Mouse (Mus musculus) embryonic facial prominence, embryonic 10.5 days (tissue): Measurements from ENCODE around the gene Sept12. TPM values are rescaled to one million over a fixed set of nuclear protein-coding genes. Genes with fewer than 3 reads are reported as not detected.

ENCODE experiments used
- DNase-seq: peaks from one replicate; pipeline ENCODE4 v3.0.0-alpha.2; 2017; ENCODE audit warnings: low spot score
- H3K27ac ChIP-seq: fragments of 300-500 bp; sonication (generic); replicated peaks from 2 replicates; pipeline ENCODE4 v1.5.1; 2016; ENCODE audit warnings: mild to moderate bottlenecking
- H3K27me3 ChIP-seq: fragments of 300-500 bp; sonication (generic); replicated peaks from 2 replicates; pipeline ENCODE4 v1.6.1; 2016; ENCODE audit warnings: low read depth, mild to moderate bottlenecking; ENCODE audit not compliant: poor library complexity, severe bottlenecking
- H3K36me3 ChIP-seq: fragments of 300-500 bp; sonication (generic); replicated peaks from 2 replicates; pipeline ENCODE4 v1.6.1; 2016; ENCODE audit warnings: mild to moderate bottlenecking, moderate library complexity
- H3K4me1 ChIP-seq: fragments of 300-500 bp; sonication (generic); 2 replicates; pipeline ENCODE4 v1.6.1; 2016
- H3K4me3 ChIP-seq: fragments of 300-500 bp; sonication (generic); 2 replicates; pipeline ENCODE4 v1.5.1; 2016; ENCODE audit warnings: mild to moderate bottlenecking, moderate library complexity
- H3K9me3 ChIP-seq: fragments of 300-500 bp; sonication (generic); 2 replicates; pipeline ENCODE4 v1.6.1; 2016; ENCODE audit warnings: mild to moderate bottlenecking
- WGBS: fragments of 180-500 bp; shearing (Covaris S2); methylation state at CpG from one replicate; pipeline ENCODE4 v1.1.7; 2016; 5-methylcytosine and 5-hydroxymethylcytosine counted together
- polyA plus RNA-seq: library from polyadenylated mRNA; unstranded; fragments of >200 nt; fragmentation: Nextera tagmentation; extraction: Ambion mirVana; gene quantifications from 2 replicates; pipeline ENCODE4 v1.2.1, GENCODE M21; 2016

Gene Sept12
- polyA plus RNA-seq, 1 experiment from 2014 or later = not detected

DNA sequence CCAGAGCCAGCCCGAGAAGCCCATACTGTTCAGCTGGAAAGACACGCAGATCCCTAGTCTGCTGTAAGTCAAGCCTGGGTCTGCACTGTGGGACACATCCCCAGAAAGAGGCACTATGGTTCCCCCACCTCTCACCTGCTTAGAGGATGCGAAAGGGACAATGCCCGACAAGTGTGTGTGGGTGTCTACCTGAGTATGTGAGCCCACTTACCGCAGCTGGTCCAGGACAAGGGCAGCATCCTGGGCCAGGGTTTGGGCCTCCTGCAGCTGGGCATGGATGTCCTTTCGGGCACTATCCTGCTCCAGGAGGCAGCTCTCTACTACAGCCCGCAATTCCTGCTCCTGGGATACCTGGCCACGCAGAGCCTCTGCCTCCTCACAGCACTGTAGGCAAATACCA is 54.8 kb downstream of the Sept12 start:
- Histone ChIP-seq H3K4me1 (peaks cover 19% of the 10 kb centered on the region), H3K9me3 (no peaks in the 10 kb centered on the region), H3K4me3 (no peak overlapping the region), H3K27ac (no peak overlapping the region), H3K36me3 (peaks cover 83% of the 10 kb centered on the region), H3K27me3 (no peaks in the 10 kb centered on the region)
- no peak for DNase-seq
- WGBS = 94% methylated on average over 8 of the region's 8 CpGs

DNA sequence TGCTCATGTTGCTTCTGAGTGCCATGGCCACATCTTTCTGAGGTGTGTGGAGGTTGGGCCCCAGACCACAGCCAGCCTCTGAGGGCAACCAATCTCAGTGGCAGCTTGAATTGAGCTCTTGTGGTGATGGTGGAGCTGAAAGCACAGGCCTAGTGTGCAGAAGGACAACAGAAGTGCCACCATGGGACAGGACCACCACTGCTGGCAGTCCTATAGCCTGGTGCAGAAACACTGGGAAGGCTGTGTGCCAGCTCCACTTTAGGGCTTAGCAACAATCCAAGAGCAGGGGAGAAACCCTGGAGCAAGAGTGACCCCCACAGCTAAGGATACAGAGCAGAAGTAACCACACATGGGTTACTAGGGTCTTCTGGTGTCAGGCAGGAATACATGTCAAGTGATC is 56.6 kb downstream of the Sept12 start:
- H3K36me3 ChIP-seq = peaks cover 83% of the 10 kb centered on the region
- H3K4me1 ChIP-seq = peaks cover 19% of the 10 kb centered on the region
- DNase-seq = no peak
- H3K4me3 ChIP-seq = no peak overlapping the region
- H3K27me3 ChIP-seq = no peaks in the 10 kb centered on the region
- no peaks in the 10 kb centered on the region for H3K9me3 ChIP-seq
- no peak overlapping the region for H3K27ac ChIP-seq

DNA sequence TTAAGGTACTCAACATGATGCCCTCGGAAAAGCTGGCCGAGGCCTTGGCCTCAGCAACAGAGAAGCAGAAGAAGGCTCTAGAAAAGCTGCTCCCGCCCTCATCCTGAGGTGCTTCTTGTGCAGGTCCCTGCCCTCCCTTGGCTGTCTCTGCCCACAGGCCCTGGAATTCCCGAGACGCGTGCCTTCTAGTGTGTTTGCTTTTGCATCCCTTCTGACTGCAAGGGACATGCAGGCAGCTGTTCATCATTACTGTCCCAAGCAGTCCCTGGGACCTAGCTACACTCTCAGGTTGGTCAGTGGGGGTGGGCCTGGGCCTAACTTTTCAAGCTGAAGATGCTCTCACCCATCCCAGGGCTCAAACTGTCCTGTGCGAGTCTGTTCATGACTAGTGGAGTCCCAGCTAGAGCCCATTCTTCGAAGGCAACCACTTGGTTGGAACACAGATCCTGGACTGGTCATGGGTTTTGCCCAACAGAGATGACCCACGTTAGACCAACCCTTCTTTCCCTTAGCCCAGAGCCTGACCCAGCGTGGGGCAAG is 57.3 kb downstream of the Sept12 start:
- Histone ChIP-seq H3K27ac (no peak overlapping the region), H3K36me3 (peaks cover 83% of the 10 kb centered on the region), H3K27me3 (no peaks in the 10 kb centered on the region), H3K4me1 (peaks cover 19% of the 10 kb centered on the region), H3K4me3 (peak overlapping the region; percentile 83), H3K9me3 (no peaks in the 10 kb centered on the region)
- 91% methylated on average over 10 of the region's 10 CpGs for WGBS
- DNase-seq = no peak

DNA sequence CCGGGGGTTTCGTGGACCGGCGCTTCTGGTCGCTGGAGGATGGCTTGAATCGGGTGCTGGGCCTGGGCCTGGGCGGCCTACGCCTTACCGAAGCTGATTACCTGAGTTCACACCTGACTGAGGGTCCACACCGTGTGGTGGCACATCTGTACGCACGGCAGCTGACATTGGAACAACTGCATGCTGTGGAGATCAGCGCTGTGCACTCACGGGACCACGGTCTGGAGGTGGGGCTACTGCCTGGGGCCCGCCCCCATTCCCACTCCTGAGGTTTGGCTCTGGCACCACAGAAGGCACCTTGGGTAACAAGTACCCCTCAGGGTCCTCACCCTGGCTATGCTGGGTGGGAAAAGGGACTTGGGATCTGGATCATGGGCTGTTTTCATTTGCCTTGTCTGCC is 58.2 kb downstream of the Sept12 start:
- DNase-seq = peak; percentile 57
- H3K36me3 ChIP-seq = peaks cover 83% of the 10 kb centered on the region
- no peaks in the 10 kb centered on the region for H3K9me3 ChIP-seq
- H3K4me1 ChIP-seq = peaks cover 19% of the 10 kb centered on the region
- WGBS = 2% methylated on average over 16 of the region's 16 CpGs
- H3K27ac ChIP-seq = peak overlapping the region; percentile 88
- no peaks in the 10 kb centered on the region for H3K27me3 ChIP-seq
- peak overlapping the region; percentile 83 for H3K4me3 ChIP-seq

DNA sequence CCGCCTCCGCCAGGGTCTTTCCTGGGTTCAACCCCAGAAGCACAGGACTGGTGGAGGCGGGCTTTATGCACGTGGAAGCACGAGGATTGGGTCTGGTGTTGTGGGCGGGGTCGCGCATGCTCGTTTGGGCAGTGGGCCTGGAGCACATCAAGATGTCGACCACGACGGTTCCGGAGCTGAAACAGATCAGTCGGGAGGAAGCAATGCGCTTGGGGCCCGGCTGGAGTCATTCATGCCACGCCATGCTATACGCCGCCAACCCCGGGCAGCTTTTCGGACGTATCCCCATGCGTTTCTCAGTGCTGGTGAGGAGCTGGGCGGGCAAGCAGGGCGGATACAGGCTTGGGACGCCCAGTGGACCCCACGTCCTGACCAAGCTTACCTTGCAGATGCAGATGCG is 58.7 kb downstream of the Sept12 start:
- peak; percentile 97 for DNase-seq
- H3K27me3 ChIP-seq = no peaks in the 10 kb centered on the region
- peak overlapping the region; percentile 83 for H3K4me3 ChIP-seq
- H3K4me1 ChIP-seq = peaks cover 19% of the 10 kb centered on the region
- H3K27ac ChIP-seq = peak overlapping the region; percentile 88
- H3K9me3 ChIP-seq = no peaks in the 10 kb centered on the region
- H3K36me3 ChIP-seq = peaks cover 83% of the 10 kb centered on the region
- WGBS = 0% methylated on average over 28 of the region's 28 CpGs

DNA sequence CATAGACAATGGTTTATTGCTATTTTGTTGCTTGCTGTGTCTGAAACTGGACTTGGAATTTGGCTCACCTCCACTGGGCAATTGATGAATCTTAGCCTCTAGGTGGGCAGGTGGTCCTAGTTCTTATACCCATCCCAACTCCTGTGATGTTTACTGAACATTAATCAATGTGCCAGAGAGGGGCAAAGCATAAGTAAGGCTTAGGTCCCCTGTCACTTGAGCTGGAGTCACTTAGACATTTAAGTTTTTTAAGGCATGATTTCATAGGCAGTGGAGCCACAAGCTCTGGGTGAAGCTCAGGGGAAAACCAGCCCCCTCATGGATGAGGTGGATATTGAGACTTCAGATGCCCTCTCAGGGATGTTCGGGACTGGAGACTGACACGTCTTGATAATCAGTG is 59.2 kb downstream of the Sept12 start, which contains the start of gene Nudt16l1:
Gene Nudt16l1 (plus strand): TSS at position 301 of the 400 bp plus-strand sequence.
- Histone ChIP-seq H3K27ac (peak within 1 kb of the TSS; percentile 88), H3K27me3 (no peaks in the 10 kb centered on the region), H3K36me3 (peaks cover 83% of the 10 kb centered on the region), H3K9me3 (no peaks in the 10 kb centered on the region), H3K4me3 (peak within 1 kb of the TSS; percentile 83), H3K4me1 (peaks cover 19% of the 10 kb centered on the region)
- WGBS = 8% methylated on average over 2 of the region's 2 CpGs
- no peak for DNase-seq

DNA sequence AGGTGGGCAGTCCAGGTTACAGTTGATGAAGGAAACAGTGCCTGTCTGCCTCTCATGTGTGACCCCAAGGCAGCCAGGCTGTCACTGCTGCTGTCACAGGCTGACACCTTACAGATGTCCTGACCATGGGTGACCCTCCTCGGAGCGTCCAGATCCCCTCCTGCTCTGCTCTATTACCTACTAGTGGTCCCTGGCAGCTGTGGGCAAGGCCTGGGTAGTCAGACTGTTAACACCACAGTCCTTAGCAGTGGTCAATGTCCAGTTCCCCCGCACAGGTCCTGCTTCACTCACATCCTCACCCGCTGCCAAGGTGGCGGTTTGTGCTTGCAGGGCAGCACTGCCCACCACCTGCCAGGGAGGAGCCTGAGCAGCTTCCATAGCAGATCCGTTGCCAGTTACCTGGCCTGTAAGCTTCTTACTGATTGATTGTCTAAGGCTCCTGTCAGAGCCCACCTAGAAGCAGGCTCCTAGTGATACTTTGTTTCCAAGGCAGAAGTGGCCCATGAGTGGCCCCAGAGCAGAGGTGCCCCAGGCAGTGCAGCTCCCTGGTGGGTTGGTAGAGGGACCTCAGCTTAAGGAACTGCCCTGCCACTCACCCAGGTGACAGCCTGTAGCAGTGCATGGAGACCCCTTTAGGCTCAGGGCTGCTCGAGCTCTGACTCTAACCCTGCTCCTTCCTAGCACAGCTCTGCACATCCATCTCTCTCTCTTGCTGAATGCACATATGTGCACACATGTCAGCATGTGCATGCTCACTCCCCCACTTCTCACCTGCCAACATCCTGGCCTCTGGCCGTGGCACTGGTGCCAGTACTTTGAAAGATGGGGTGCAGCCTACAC is 60.1 kb downstream of the Sept12 start:
- H3K27ac ChIP-seq = no peak overlapping the region
- H3K36me3 ChIP-seq = peaks cover 83% of the 10 kb centered on the region
- H3K4me3 ChIP-seq = no peak overlapping the region
- H3K4me1 ChIP-seq = peaks cover 19% of the 10 kb centered on the region
- DNase-seq = no peak
- no peaks in the 10 kb centered on the region for H3K27me3 ChIP-seq
- WGBS = 89% methylated on average over 8 of the region's 8 CpGs
- H3K9me3 ChIP-seq = no peaks in the 10 kb centered on the region

Other genes with a start within 250 kb of the Sept12 start
- gene Cdip1, start 207.6 kb downstream of the Sept12 start, polyA plus RNA-seq = 112 and 116 TPM in 2 replicates
- 0.25 and 0.66 TPM in 2 replicates for gene 4930562C15Rik, start 162.4 kb downstream of the Sept12 start, polyA plus RNA-seq
- 44.0 and 46.2 TPM in 2 replicates for gene Ubald1, start 117.5 kb downstream of the Sept12 start, polyA plus RNA-seq
- 64.9 and 72.0 TPM in 2 replicates for gene Mgrn1, start 111.6 kb downstream of the Sept12 start, polyA plus RNA-seq
- gene Nudt16l1, start 59.1 kb downstream of the Sept12 start, polyA plus RNA-seq = 139 and 151 TPM in 2 replicates
- gene Anks3, start 33.6 kb downstream of the Sept12 start, polyA plus RNA-seq = 45.3 and 45.8 TPM in 2 replicates
- 3.4 and 3.6 TPM in 2 replicates for gene Smim22, start 9.4 kb upstream of the Sept12 start, polyA plus RNA-seq
- gene Rogdi, start 15.7 kb upstream of the Sept12 start, polyA plus RNA-seq = 63.6 and 66.2 TPM in 2 replicates
- gene Glyr1, start 52.0 kb upstream of the Sept12 start, polyA plus RNA-seq = 211 and 221 TPM in 2 replicates
- 18.5 and 20.0 TPM in 2 replicates for gene Ubn1, start 52.2 kb upstream of the Sept12 start, polyA plus RNA-seq
- gene Ppl, start 134.6 kb upstream of the Sept12 start, polyA plus RNA-seq = 1.8 and 2.4 TPM in 2 replicates
- 0.10 and 0.16 TPM in 2 replicates for gene Sec14l5, start 149.3 kb upstream of the Sept12 start, polyA plus RNA-seq
- 15.9 and 16.2 TPM in 2 replicates for gene Nagpa, start 206.2 kb upstream of the Sept12 start, polyA plus RNA-seq
- gene AU021092, start 224.4 kb upstream of the Sept12 start, polyA plus RNA-seq = 0.93 and 1.3 TPM in 2 replicates
- 23.1 and 26.2 TPM in 2 replicates for gene Alg1, start 235.8 kb upstream of the Sept12 start, polyA plus RNA-seq